Mouse (Mus musculus): ENCODE results near the gene Ccdc71l. TPM values are rescaled to one million over a fixed set of nuclear protein-coding genes. Genes with fewer than 3 reads are reported as not detected.

The Ccdc71l gene
- polyA plus RNA-seq, 1 experiment from 2014 or later = 12.2 TPM

DNA sequence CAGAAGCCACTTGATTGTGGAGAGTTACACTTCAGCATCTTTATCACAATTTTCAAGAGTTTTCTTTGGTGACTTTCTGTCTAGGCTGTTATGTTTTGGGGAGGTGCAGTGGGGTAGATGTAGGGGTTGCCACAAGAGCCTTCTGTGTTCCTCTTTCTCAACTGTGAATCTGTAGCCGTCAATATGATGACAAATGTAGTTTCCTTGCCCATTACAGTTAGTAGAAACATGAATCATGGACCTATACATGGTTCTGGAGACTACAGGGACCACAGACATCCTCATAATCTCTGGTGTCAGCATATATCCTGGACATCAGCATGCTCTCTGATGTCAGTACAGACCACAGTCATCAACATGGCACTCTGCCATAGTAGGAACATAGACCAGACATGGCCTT lies 52.5 kb downstream of the Ccdc71l start:
- no peak overlapping the region for H3K4me3 ChIP-seq
- H3K9ac ChIP-seq = no peak overlapping the region
- H3K36me3 ChIP-seq = no peaks in the 10 kb centered on the region
- H3K9me3 ChIP-seq (replicated peaks) = no peaks in the 10 kb centered on the region
- ATAC-seq = no peak
- H3K4me1 ChIP-seq = no peaks in the 10 kb centered on the region
- WGBS (ENCODE audit: insufficient replicate concordance) = 53% methylated on average over 1 of the region's 1 CpGs
- H3K27ac ChIP-seq = no peak overlapping the region
- H3K4me2 ChIP-seq = no peak overlapping the region
- H3K27me3 ChIP-seq (replicated peaks) = no peaks in the 10 kb centered on the region

Other genes with a start within 250 kb of the Ccdc71l start
- gene Pik3cg, start 170.0 kb upstream of the Ccdc71l start, polyA plus RNA-seq (2016; fragmentation: Nextera tagmentation; extraction: Ambion mirVana) = 4.9 TPM in 2 replicates